Mouse (Mus musculus): Measurements from ENCODE around the gene Adnp.

GRCm38 (mm10) chr2:168169800-168170113, 37.2 kb downstream of the Adnp start:
- no peak for TF ChIP-seq POLR2A (IDR thresholded peaks at IDR 0.05; ENCODE audit: insufficient read length, low read depth)
- TF ChIP-seq MYOG (IDR thresholded peaks at IDR 0.05; ENCODE audit: control insufficient read depth in 1 of 3, insufficient read depth in 1 of 3, insufficient read length in 2 of 3, low read depth in 2 of 3), result no peak
- TF ChIP-seq E2F4 (IDR thresholded peaks at IDR 0.05; ENCODE audit: insufficient read depth), result no peak

All from myocyte (in vitro differentiated cells).